In the genomic region with DNA sequence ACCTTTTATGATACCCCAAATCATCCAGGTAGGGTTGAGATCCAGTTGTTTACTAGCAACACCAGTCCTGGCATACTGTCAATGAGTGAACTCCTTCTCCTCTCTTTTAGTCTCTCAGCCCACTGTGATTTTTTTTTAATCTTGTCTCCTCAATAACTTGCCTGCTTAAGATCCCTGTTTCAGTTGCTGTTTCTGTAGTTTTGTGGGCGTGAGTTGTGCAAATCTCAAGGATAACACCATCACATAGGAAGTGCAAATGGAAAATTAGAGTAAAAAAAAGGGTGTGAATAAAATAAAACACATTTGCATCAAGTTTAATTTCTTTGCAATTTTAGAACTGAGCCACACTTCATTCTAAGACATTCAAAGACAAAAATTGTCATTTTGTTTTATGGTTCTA, we compare ENCODE assay signal across 15 mouse cellular contexts.
"Had no signal": no experiment of that assay in that cellular context is flagged by ENCODE, and none has a peak within 500 bp of the region (broad histone marks: within the 10 kb centered on the region; RNA-seq: fewer than 3 reads in every experiment).

No protein-coding gene starts in this region.

- H3K4me3 ChIP-seq: neural tube, embryonic 12.5 days; neural tube, embryonic 13.5 days; neural tube, embryonic 15.5 days; stomach, embryonic 15.5 days had no signal

- H3K4me2 ChIP-seq: neural tube, embryonic 12.5 days; neural tube, embryonic 13.5 days; neural tube, embryonic 15.5 days; stomach, embryonic 15.5 days had no signal

- DNase-seq: retina, postnatal 1 day; right cerebral cortex, postnatal 14 days; right cerebral cortex, postnatal 4 days; spleen, adult 18-20 months; thymus, adult 18-20 months; thymus, adult 2 months; thymus, postnatal 14 days; thymus, postnatal 25 days; thymus, postnatal 36 days; thymus, postnatal 4 days had no signal

- H3K4me1 ChIP-seq: neural tube, embryonic 12.5 days; neural tube, embryonic 13.5 days; neural tube, embryonic 15.5 days; stomach, embryonic 15.5 days had no signal

- H3K27ac ChIP-seq: neural tube, embryonic 12.5 days; neural tube, embryonic 13.5 days; neural tube, embryonic 15.5 days; stomach, embryonic 15.5 days; stomach, postnatal 0 days had no signal

- H3K36me3 ChIP-seq: neural tube, embryonic 12.5 days; neural tube, embryonic 13.5 days; neural tube, embryonic 15.5 days; stomach, embryonic 15.5 days had no signal

- H3K9me3 ChIP-seq: neural tube, embryonic 12.5 days; neural tube, embryonic 13.5 days; neural tube, embryonic 15.5 days; stomach, embryonic 15.5 days had no signal

- H3K27me3 ChIP-seq: neural tube, embryonic 12.5 days; neural tube, embryonic 13.5 days; neural tube, embryonic 15.5 days; stomach, embryonic 15.5 days had no signal

- H3K9ac ChIP-seq: neural tube, embryonic 12.5 days; neural tube, embryonic 13.5 days; neural tube, embryonic 15.5 days; stomach, embryonic 15.5 days had no signal
